Mouse (Mus musculus) E14TG2a.4 (cell line): Measurements from ENCODE around the gene Syn3.

Source experiments
- H3K27me3 ChIP-seq: 2 replicates; pipeline ENCODE4 v1.6.1; 2014; ENCODE audit warnings: low read length, control low read depth; ENCODE audit not compliant: insufficient read depth
- H3K36me3 ChIP-seq: 2 replicates; pipeline ENCODE4 v1.6.1; 2014; ENCODE audit warnings: low read length, control low read depth; ENCODE audit not compliant: insufficient read depth
- H3K4me1 ChIP-seq: replicated peaks from 2 replicates; pipeline ENCODE4 v1.6.1; 2014; ENCODE audit warnings: low read depth, low read length, control low read depth
- H3K4me3 ChIP-seq: replicated peaks from 2 replicates; pipeline ENCODE4 v1.5.1; 2014; ENCODE audit warnings: mild to moderate bottlenecking, low read length
- H3K9me3 ChIP-seq: 2 replicates; pipeline ENCODE4 v1.6.1; 2014; ENCODE audit warnings: low read length, control low read depth
- CTCF ChIP-seq: conservative IDR thresholded peaks from 2 replicates; pipeline ENCODE4 v1.5.1; 2014; ENCODE audit warnings: low read length
- NANOG ChIP-seq: IDR thresholded peaks from 2 replicates; pipeline ENCODE4 v1.6.1; 2014; ENCODE audit warnings: borderline replicate concordance, low read length, mixed read lengths
- POU5F1 ChIP-seq: IDR thresholded peaks from 2 replicates; pipeline ENCODE4 v1.6.1; 2014; ENCODE audit warnings: low read length, borderline replicate concordance

Syn3 gene

GRCm38 (mm10) chr10:86343931-86344330, 154.8 kb downstream of the Syn3 start:
- Histone ChIP-seq H3K27me3 (no peaks in the 10 kb centered on the region), H3K36me3 (no peaks in the 10 kb centered on the region), H3K9me3 (no peaks in the 10 kb centered on the region), H3K4me3 (no peak overlapping the region), H3K4me1 (peaks cover 38% of the 10 kb centered on the region)
- TF ChIP-seq NANOG, result no peak
- TF ChIP-seq POU5F1, result no peak
- TF ChIP-seq CTCF, result no peak

GRCm38 (mm10) chr10:86343362-86343761, 155.3 kb downstream of the Syn3 start:
- no peaks in the 10 kb centered on the region for H3K9me3 ChIP-seq
- H3K4me3 ChIP-seq, result no peak overlapping the region
- peaks cover 43% of the 10 kb centered on the region for H3K4me1 ChIP-seq
- TF ChIP-seq POU5F1 (no peak), NANOG (no peak), CTCF (no peak)
- no peaks in the 10 kb centered on the region for H3K27me3 ChIP-seq
- H3K36me3 ChIP-seq, result no peaks in the 10 kb centered on the region

- Histone ChIP-seq H3K27me3 (no peaks in the 10 kb centered on the region), H3K36me3 (no peaks in the 10 kb centered on the region), H3K4me1 (peaks cover 50% of the 10 kb centered on the region), H3K9me3 (no peaks in the 10 kb centered on the region), H3K4me3 (no peak overlapping the region)
- TF ChIP-seq CTCF, result no peak
- TF ChIP-seq POU5F1, result no peak
- no peak for TF ChIP-seq NANOG
These were observed 156.0 kb downstream of the Syn3 start for GRCm38 (mm10) chr10:86342713-86343112.

GRCm38 (mm10) chr10:86342151-86342550, 156.5 kb downstream of the Syn3 start:
- Histone ChIP-seq H3K4me3 (no peak overlapping the region), H3K27me3 (no peaks in the 10 kb centered on the region), H3K36me3 (no peaks in the 10 kb centered on the region), H3K4me1 (peaks cover 53% of the 10 kb centered on the region), H3K9me3 (no peaks in the 10 kb centered on the region)
- no peak for TF ChIP-seq NANOG
- TF ChIP-seq POU5F1, result no peak
- TF ChIP-seq CTCF, result no peak

GRCm38 (mm10) chr10:86341589-86341988, 157.1 kb downstream of the Syn3 start:
- no peaks in the 10 kb centered on the region for H3K36me3 ChIP-seq
- H3K4me1 ChIP-seq, result peaks cover 58% of the 10 kb centered on the region
- no peak overlapping the region for H3K4me3 ChIP-seq
- TF ChIP-seq POU5F1 (no peak), CTCF (no peak), NANOG (no peak)
- no peaks in the 10 kb centered on the region; the same call in 1 of the 2 replicates for H3K27me3 ChIP-seq
- no peaks in the 10 kb centered on the region for H3K9me3 ChIP-seq

GRCm38 (mm10) chr10:86340991-86341527, 157.6 kb downstream of the Syn3 start:
- Histone ChIP-seq H3K4me3 (no peak overlapping the region), H3K9me3 (no peaks in the 10 kb centered on the region), H3K27me3 (no peaks in the 10 kb centered on the region; the same call in 1 of the 2 replicates), H3K4me1 (peaks cover 63% of the 10 kb centered on the region), H3K36me3 (no peaks in the 10 kb centered on the region)
- no peak for TF ChIP-seq NANOG
- TF ChIP-seq CTCF, result no peak
- no peak for TF ChIP-seq POU5F1

GRCm38 (mm10) chr10:86340421-86340820, 158.3 kb downstream of the Syn3 start:
- no peaks in the 10 kb centered on the region for H3K9me3 ChIP-seq
- peaks cover 65% of the 10 kb centered on the region for H3K4me1 ChIP-seq
- TF ChIP-seq POU5F1 (no peak), NANOG (no peak), CTCF (no peak)
- H3K36me3 ChIP-seq, result no peaks in the 10 kb centered on the region
- H3K4me3 ChIP-seq, result no peak overlapping the region
- no peaks in the 10 kb centered on the region; the same call in 1 of the 2 replicates for H3K27me3 ChIP-seq

- no peaks in the 10 kb centered on the region for H3K9me3 ChIP-seq
- TF ChIP-seq CTCF (no peak), POU5F1 (no peak), NANOG (no peak)
These were observed 158.9 kb downstream of the Syn3 start for GRCm38 (mm10) chr10:86339649-86340379.

GRCm38 (mm10) chr10:86339121-86339520, 159.6 kb downstream of the Syn3 start:
- Histone ChIP-seq H3K36me3 (no peaks in the 10 kb centered on the region), H3K4me1 (peaks cover 71% of the 10 kb centered on the region), H3K9me3 (no peaks in the 10 kb centered on the region), H3K27me3 (no peaks in the 10 kb centered on the region; the same call in 1 of the 2 replicates), H3K4me3 (no peak overlapping the region)
- TF ChIP-seq CTCF, result no peak
- no peak for TF ChIP-seq POU5F1
- TF ChIP-seq NANOG, result no peak

More at GRCm38 (mm10) chr10:86339649-86340379, 158.9 kb downstream of the Syn3 start:
- H3K27me3 ChIP-seq, result no peaks in the 10 kb centered on the region; the same call in 1 of the 2 replicates
- no peak overlapping the region for H3K4me3 ChIP-seq
- no peaks in the 10 kb centered on the region for H3K36me3 ChIP-seq
- peaks cover 70% of the 10 kb centered on the region for H3K4me1 ChIP-seq
